ENCODE assay signal across 20 mouse cellular contexts in the genomic region with DNA sequence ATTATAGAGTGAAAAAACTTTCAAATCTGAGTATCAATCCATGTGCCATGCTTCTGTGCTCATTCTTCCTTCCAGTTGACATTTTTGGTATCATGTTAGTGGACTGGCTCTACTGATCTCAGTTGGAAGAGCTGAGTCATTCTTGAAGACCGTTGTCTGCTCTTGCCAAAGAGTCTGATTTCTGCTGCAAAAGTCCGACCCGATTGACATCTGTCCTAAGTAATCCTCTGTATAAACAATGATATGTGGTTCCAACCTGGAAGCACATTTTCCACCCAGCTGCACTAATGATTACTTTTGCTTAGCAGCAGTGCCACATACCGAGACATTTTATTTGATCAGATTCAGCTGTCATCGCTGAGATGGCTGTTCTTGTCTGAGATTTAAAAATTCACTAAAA.
"Had no signal": no experiment of that assay in that cellular context is flagged by ENCODE, and none has a peak within 500 bp of the region (broad histone marks: within the 10 kb centered on the region; RNA-seq: fewer than 3 reads in every experiment).

No protein-coding gene starts in this region.

- ATAC-seq: midbrain, embryonic 16.5 days had no signal

- H3K27ac ChIP-seq: liver, embryonic 15.5 days; midbrain, embryonic 12.5 days; neural tube, embryonic 13.5 days; neural tube, embryonic 15.5 days; stomach, embryonic 15.5 days; stomach, postnatal 0 days had no signal

- H3K9me3 ChIP-seq: liver, embryonic 15.5 days; midbrain, embryonic 12.5 days; neural tube, embryonic 13.5 days; neural tube, embryonic 15.5 days; stomach, embryonic 15.5 days had no signal

- H3K4me1 ChIP-seq: liver, embryonic 15.5 days; midbrain, embryonic 12.5 days; neural tube, embryonic 13.5 days; neural tube, embryonic 15.5 days; stomach, embryonic 15.5 days had no signal

- H3K9ac ChIP-seq: liver, embryonic 15.5 days; lung, embryonic 14.5 days; midbrain, embryonic 12.5 days; neural tube, embryonic 13.5 days; neural tube, embryonic 15.5 days; stomach, embryonic 15.5 days had no signal

- DNase-seq: lung, adult 18-20 months; lung, embryonic 14.5 days; lung, postnatal 10 days; lung, postnatal 4 days; midbrain, embryonic 14.5 days; retina, postnatal 1 day; right cerebral cortex, adult 18-20 months; right cerebral cortex, postnatal 25 days; right cerebral cortex, postnatal 4 days; spleen, adult 18-20 months; thymus, adult 2 months; thymus, postnatal 25 days had no signal

- H3K4me2 ChIP-seq: liver, embryonic 15.5 days; lung, embryonic 14.5 days; midbrain, embryonic 12.5 days; neural tube, embryonic 13.5 days; neural tube, embryonic 15.5 days; stomach, embryonic 15.5 days had no signal

- H3K36me3 ChIP-seq: liver, embryonic 15.5 days; midbrain, embryonic 12.5 days; neural tube, embryonic 13.5 days; neural tube, embryonic 15.5 days; stomach, embryonic 15.5 days had no signal

- H3K27me3 ChIP-seq: liver, embryonic 15.5 days; midbrain, embryonic 12.5 days; neural tube, embryonic 13.5 days; neural tube, embryonic 15.5 days; stomach, embryonic 15.5 days had no signal

- H3K4me3 ChIP-seq: liver, embryonic 15.5 days; midbrain, embryonic 12.5 days; myocyte; neural tube, embryonic 13.5 days; neural tube, embryonic 15.5 days; stomach, embryonic 15.5 days had no signal
